Mouse (Mus musculus) liver, adult 2 months (tissue): ENCODE results near the gene Mgrn1.

ENCODE experiments used
- CTCF ChIP-seq: fragments of 200-500 bp; IDR thresholded peaks from 2 replicates; pipeline ENCODE4 v1.5.1; 2011; ENCODE audit warnings: low read depth, low read length, control low read depth
- POLR2A ChIP-seq: fragments of 200-500 bp; IDR thresholded peaks from 2 replicates; pipeline ENCODE4 v1.6.1; 2011; ENCODE audit warnings: low read length, control low read depth; ENCODE audit not compliant: insufficient read depth; ENCODE audit errors: extremely low read depth

DNA sequence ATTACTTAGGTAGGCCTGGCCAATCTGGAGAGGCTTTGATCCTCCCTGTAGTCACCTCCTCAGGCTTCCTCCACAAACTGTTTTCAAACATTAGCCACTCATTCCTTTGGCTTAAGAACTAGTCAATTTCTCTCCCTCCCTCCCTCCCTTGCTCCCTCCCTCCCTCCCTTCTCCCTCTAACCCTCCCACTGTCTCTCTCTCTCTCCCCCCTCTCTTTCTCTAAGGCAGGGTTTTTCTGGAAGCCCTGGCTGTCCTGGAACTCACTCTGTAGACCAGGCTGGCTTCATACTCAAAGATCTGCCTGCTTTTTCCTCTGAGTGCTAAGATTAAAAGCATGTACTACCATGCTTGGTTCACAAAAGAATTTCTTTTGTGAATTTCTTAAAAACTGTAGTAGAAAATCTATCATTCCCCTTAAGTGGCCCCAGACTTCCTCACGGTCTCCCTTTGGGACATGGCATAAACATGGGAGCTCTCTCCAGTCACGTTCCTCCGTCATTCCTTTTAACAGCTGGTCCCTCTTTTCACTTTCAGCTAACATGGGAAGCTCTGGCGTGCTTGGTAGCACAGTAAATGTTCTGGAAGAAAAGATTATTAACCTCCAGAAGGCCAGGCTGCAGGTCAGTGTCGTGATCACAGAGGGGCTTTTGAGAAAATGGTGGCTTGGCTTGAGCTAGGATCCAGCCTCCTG lies 35.0 kb upstream of the Mgrn1 start:
- TF ChIP-seq CTCF (no peak), POLR2A (no peak)
